Mouse (Mus musculus) ovary, postnatal 14 days (tissue): ENCODE data around the gene Dgki.

Source experiments
- DNase-seq: peaks from one replicate; pipeline ENCODE4 v3.0.0; 2022; ENCODE audit warnings: low spot score

Dgki gene

GRCm38 (mm10) chr6:36907191-36907590, 392.8 kb downstream of the Dgki start:
- DNase-seq = no peak

- no peak for DNase-seq
Measured at GRCm38 (mm10) chr6:36905965-36906364, 394.0 kb downstream of the Dgki start.

GRCm38 (mm10) chr6:36904911-36905310, 395.1 kb downstream of the Dgki start:
- no peak for DNase-seq

- peak; percentile 56 for DNase-seq
Measured at GRCm38 (mm10) chr6:36903821-36904220, 396.2 kb downstream of the Dgki start.

- DNase-seq = no peak
Measured at GRCm38 (mm10) chr6:36903159-36903794, 396.7 kb downstream of the Dgki start.

- no peak for DNase-seq
Measured at GRCm38 (mm10) chr6:36899872-36900271, 400.1 kb downstream of the Dgki start.

- DNase-seq = no peak
Measured at GRCm38 (mm10) chr6:36898412-36898811, 401.6 kb downstream of the Dgki start.

- DNase-seq = no peak
Measured at GRCm38 (mm10) chr6:36897616-36898149, 402.3 kb downstream of the Dgki start.

GRCm38 (mm10) chr6:36896656-36897055, 403.3 kb downstream of the Dgki start:
- DNase-seq = no peak

GRCm38 (mm10) chr6:36891820-36892219, 408.2 kb downstream of the Dgki start:
- no peak for DNase-seq

GRCm38 (mm10) chr6:36890776-36891175, 409.2 kb downstream of the Dgki start:
- no peak for DNase-seq

GRCm38 (mm10) chr6:36890296-36890695, 409.7 kb downstream of the Dgki start:
- peak; percentile 58 for DNase-seq

- DNase-seq = no peak
Measured at GRCm38 (mm10) chr6:36881309-36881708, 418.7 kb downstream of the Dgki start.

GRCm38 (mm10) chr6:36880643-36881263, 419.2 kb downstream of the Dgki start:
- DNase-seq = no peak

- no peak for DNase-seq
Measured at GRCm38 (mm10) chr6:36877399-36877798, 422.6 kb downstream of the Dgki start.

- no peak for DNase-seq
Measured at GRCm38 (mm10) chr6:36876426-36876825, 423.6 kb downstream of the Dgki start.

- no peak for DNase-seq
Measured at GRCm38 (mm10) chr6:36875926-36876325, 424.1 kb downstream of the Dgki start.

- DNase-seq = no peak
Measured at GRCm38 (mm10) chr6:36872876-36873275, 427.1 kb downstream of the Dgki start.

- DNase-seq = no peak
Measured at GRCm38 (mm10) chr6:36868217-36868616, 431.8 kb downstream of the Dgki start.

- DNase-seq = no peak
Measured at GRCm38 (mm10) chr6:36858258-36859041, 441.5 kb downstream of the Dgki start.

- DNase-seq = no peak
Measured at GRCm38 (mm10) chr6:36857627-36858257, 442.2 kb downstream of the Dgki start.

- DNase-seq = peak; percentile 54
Measured at GRCm38 (mm10) chr6:36850422-36851129, 449.4 kb downstream of the Dgki start.
